Mouse (Mus musculus): ENCODE results near the gene Dupd1. TPM values are rescaled to one million over a fixed set of nuclear protein-coding genes. Genes with fewer than 3 reads are reported as not detected.

The Dupd1 gene
- polyA plus RNA-seq, 1 experiment from 2014 or later: not detected

DNA sequence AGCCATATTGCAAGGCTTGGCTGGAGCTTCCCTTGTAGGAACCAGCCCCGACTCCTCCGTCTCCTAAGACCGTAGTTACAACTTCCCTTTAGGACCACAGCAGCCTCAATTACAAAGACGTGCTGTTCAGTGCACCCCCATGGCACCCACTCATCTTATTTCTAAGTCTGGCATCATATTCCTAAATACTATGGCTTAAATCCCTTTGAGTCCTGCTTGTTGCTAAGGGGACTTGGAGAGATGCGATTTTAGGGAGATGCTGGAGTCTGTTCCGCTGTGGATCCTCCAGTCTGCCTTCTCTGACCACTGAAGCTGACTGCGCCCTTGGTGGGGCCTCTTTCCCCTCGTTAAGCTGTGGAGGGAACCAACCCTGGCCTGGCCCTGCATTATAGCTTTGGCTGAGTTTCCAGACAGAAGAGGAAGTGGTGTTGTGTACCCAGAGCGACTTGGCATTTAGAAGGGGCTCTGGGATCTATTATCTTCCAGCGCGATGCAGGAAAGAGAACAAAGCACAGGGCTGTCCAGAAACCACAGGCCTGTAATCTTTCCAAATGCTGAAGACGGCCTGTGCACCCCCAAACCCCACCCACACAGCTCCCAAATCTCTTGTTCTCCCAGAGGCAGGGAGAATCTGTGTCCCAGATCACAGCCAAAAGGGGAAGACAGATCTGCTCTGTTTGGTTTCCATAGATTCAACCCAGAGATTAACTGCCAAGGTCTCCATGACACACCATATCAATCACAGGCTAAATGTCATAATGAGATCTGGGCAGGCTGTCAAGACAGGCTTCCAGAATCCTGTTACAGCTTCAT, 7.4 kb downstream of the Dupd1 start:
- DNase-seq (ENCODE audit: low spot score): no peak
- no peaks in the 10 kb centered on the region for H3K9me3 ChIP-seq (ENCODE audit: control insufficient read depth, low read length)
- H3K27ac ChIP-seq (ENCODE audit: low read depth, low read length): no peak overlapping the region
- H3K4me3 ChIP-seq (ENCODE audit: low read depth, low read length): no peak overlapping the region
- H3K27me3 ChIP-seq (ENCODE audit: control insufficient read depth, insufficient read depth, low read length): no peaks in the 10 kb centered on the region
- H3K36me3 ChIP-seq (ENCODE audit: control insufficient read depth, insufficient read depth, low read length): no peaks in the 10 kb centered on the region
- WGBS: 71% methylated on average over 12 of the region's 12 CpGs
- H3K9ac ChIP-seq (ENCODE audit: low read depth, low read length): no peak overlapping the region
- no peak for ATAC-seq (ENCODE audit: low FRiP score)
- no peak overlapping the region for H3K4me2 ChIP-seq (replicated peaks; ENCODE audit: low read depth, low read length)
- no peaks in the 10 kb centered on the region for H3K4me1 ChIP-seq (replicated peaks; ENCODE audit: control insufficient read depth, insufficient read depth, low read length)

- H3K4me1 ChIP-seq (replicated peaks; ENCODE audit: control insufficient read depth, insufficient read depth, low read length): no peaks in the 10 kb centered on the region
- H3K9me3 ChIP-seq (ENCODE audit: control insufficient read depth, low read length): no peaks in the 10 kb centered on the region
- H3K27me3 ChIP-seq (ENCODE audit: control insufficient read depth, insufficient read depth, low read length): no peaks in the 10 kb centered on the region
- no peak overlapping the region for H3K9ac ChIP-seq (ENCODE audit: low read depth, low read length)
- H3K27ac ChIP-seq (ENCODE audit: low read depth, low read length): no peak overlapping the region
- no peak for ATAC-seq (ENCODE audit: low FRiP score)
- H3K4me3 ChIP-seq (ENCODE audit: low read depth, low read length): no peak overlapping the region
- no peak overlapping the region for H3K4me2 ChIP-seq (replicated peaks; ENCODE audit: low read depth, low read length)
- no peak for DNase-seq (ENCODE audit: low spot score)
- no peaks in the 10 kb centered on the region for H3K36me3 ChIP-seq (ENCODE audit: control insufficient read depth, insufficient read depth, low read length)
- WGBS: 85% methylated on average over 2 of the region's 2 CpGs
These were observed 8.9 kb downstream of the Dupd1 start for GRCm38 (mm10) chr14:21705462-21705861.

DNA sequence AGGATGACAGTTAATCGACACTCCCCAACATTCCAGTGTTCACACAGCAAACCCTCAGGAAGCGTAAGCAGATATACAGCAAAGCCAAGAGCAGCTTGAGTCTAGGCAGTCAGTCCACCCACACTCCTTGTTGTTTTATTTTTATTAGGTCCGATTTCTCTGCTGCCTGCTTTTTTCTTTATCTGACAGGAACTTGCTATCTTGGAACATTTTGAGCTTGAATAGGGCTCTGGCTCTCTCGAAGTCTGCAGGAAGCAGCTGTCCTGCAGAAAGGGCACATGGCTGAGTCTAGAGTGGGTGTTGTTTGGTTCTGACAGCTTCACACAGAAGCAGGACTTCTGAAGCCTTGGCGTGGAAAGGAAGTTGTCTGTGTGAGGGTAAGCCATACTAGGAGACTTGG, 11.1 kb downstream of the Dupd1 start:
- Histone ChIP-seq H3K4me3 (ENCODE audit: low read depth, low read length) (no peak overlapping the region), H3K27me3 (ENCODE audit: control insufficient read depth, insufficient read depth, low read length) (no peaks in the 10 kb centered on the region), H3K27ac (ENCODE audit: low read depth, low read length) (no peak overlapping the region), H3K36me3 (ENCODE audit: control insufficient read depth, insufficient read depth, low read length) (no peaks in the 10 kb centered on the region), H3K9me3 (ENCODE audit: control insufficient read depth, low read length) (no peaks in the 10 kb centered on the region), H3K9ac (ENCODE audit: low read depth, low read length) (no peak overlapping the region), H3K4me1 (replicated peaks; ENCODE audit: control insufficient read depth, insufficient read depth, low read length) (no peaks in the 10 kb centered on the region), H3K4me2 (replicated peaks; ENCODE audit: low read depth, low read length) (no peak overlapping the region)
- ATAC-seq (ENCODE audit: low FRiP score) (no peak), DNase-seq (ENCODE audit: low spot score) (no peak)
- 76% methylated on average over 5 of the region's 5 CpGs for WGBS

DNA sequence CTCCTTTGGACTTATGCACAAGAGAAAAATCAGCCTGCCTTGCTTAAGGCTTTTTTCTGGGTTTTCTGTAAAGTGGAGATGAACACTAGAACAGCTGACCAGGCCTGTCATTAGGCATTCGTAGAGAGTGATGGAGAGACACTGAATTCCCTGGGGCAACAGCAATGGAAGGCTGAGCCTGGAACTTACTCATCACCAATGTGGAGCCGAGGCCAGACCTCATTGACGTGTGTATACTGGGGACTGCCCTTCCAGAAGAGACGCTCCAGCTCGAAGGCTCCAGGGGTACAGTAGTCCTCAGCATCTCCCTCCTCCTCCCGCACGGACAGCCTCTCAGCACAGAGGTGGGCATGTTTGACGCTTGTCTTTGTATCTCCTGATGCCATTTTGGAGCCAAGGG, 11.7 kb downstream of the Dupd1 start:
- no peaks in the 10 kb centered on the region for H3K9me3 ChIP-seq (ENCODE audit: control insufficient read depth, low read length)
- no peaks in the 10 kb centered on the region for H3K36me3 ChIP-seq (ENCODE audit: control insufficient read depth, insufficient read depth, low read length)
- WGBS: 90% methylated on average over 8 of the region's 8 CpGs
- no peak overlapping the region for H3K9ac ChIP-seq (ENCODE audit: low read depth, low read length)
- no peaks in the 10 kb centered on the region for H3K4me1 ChIP-seq (replicated peaks; ENCODE audit: control insufficient read depth, insufficient read depth, low read length)
- no peak overlapping the region for H3K4me2 ChIP-seq (replicated peaks; ENCODE audit: low read depth, low read length)
- no peak overlapping the region for H3K27ac ChIP-seq (ENCODE audit: low read depth, low read length)
- no peak overlapping the region for H3K4me3 ChIP-seq (ENCODE audit: low read depth, low read length)
- ATAC-seq (ENCODE audit: low FRiP score): no peak
- DNase-seq (ENCODE audit: low spot score): no peak
- no peaks in the 10 kb centered on the region for H3K27me3 ChIP-seq (ENCODE audit: control insufficient read depth, insufficient read depth, low read length)

DNA sequence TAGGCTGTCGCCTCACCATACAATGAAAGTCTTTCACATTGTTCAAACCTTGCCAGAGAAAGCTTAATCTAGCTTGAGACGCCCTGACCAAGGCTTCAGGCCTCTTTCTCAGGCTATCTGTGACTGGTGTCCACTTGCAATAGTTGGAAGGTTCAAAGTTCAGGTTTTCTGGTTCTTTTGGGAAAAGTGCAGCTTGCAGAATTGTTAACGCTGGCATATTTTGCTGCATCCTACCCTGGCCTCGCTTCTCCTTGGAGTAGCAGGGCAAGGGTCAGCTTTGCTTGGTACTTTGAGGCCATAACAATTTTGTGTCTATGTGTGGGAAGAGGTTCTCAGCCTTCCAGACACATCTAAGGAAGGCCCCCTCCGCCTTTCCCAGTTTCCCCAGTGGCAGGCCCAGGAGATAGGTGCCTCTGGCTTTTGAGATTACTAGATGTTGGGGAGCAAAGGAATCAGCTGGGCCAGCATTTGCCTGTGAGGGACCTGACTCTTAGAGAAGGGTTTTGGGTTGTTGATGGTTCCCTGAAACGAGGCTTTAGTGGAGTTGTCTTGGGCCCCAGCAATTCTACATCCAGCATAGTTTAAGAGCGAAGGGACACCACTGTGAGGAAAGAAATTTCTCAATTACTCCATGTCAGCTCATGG, 18.1 kb downstream of the Dupd1 start:
- Histone ChIP-seq H3K27ac (ENCODE audit: low read depth, low read length) (no peak overlapping the region), H3K9me3 (ENCODE audit: control insufficient read depth, low read length) (no peaks in the 10 kb centered on the region), H3K27me3 (ENCODE audit: control insufficient read depth, insufficient read depth, low read length) (no peaks in the 10 kb centered on the region), H3K9ac (ENCODE audit: low read depth, low read length) (no peak overlapping the region), H3K4me2 (replicated peaks; ENCODE audit: low read depth, low read length) (no peak overlapping the region), H3K4me3 (ENCODE audit: low read depth, low read length) (no peak overlapping the region), H3K4me1 (replicated peaks; ENCODE audit: control insufficient read depth, insufficient read depth, low read length) (no peaks in the 10 kb centered on the region), H3K36me3 (ENCODE audit: control insufficient read depth, insufficient read depth, low read length) (no peaks in the 10 kb centered on the region)
- WGBS: 81% methylated on average over 7 of the region's 7 CpGs
- no peak for DNase-seq (ENCODE audit: low spot score)
- no peak for ATAC-seq (ENCODE audit: low FRiP score)

GRCm38 (mm10) chr14:21695020-21695419, 19.4 kb downstream of the Dupd1 start:
- H3K9ac ChIP-seq (ENCODE audit: low read depth, low read length): no peak overlapping the region
- DNase-seq (ENCODE audit: low spot score) (no peak), ATAC-seq (ENCODE audit: low FRiP score) (no peak)
- no peak overlapping the region for H3K27ac ChIP-seq (ENCODE audit: low read depth, low read length)
- H3K4me1 ChIP-seq (replicated peaks; ENCODE audit: control insufficient read depth, insufficient read depth, low read length): no peaks in the 10 kb centered on the region
- no peaks in the 10 kb centered on the region for H3K36me3 ChIP-seq (ENCODE audit: control insufficient read depth, insufficient read depth, low read length)
- no peaks in the 10 kb centered on the region for H3K27me3 ChIP-seq (ENCODE audit: control insufficient read depth, insufficient read depth, low read length)
- H3K4me2 ChIP-seq (replicated peaks; ENCODE audit: low read depth, low read length): no peak overlapping the region
- 72% methylated on average over 6 of the region's 6 CpGs for WGBS
- H3K9me3 ChIP-seq (ENCODE audit: control insufficient read depth, low read length): no peaks in the 10 kb centered on the region
- no peak overlapping the region for H3K4me3 ChIP-seq (ENCODE audit: low read depth, low read length)

DNA sequence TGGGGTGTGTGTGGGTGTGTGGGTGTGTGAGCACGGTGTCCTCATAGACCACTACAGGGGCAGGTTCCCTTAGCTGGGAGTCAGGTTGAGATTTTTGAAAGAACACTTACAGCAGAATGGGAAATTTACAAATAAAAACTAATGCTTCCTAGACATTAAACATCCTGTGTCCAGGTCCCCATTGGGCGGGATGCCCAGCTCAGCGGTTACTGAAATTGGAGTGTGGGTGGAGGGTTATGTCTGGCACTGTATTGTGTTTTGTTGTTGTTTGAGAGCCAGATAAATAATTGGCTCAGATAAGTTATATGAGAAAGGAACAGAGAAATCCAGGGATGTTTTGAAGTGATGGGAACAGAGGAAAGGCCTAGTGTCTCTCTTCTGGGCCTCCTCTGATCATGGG, 23.3 kb downstream of the Dupd1 start:
- no peak overlapping the region for H3K4me3 ChIP-seq (ENCODE audit: low read depth, low read length)
- no peaks in the 10 kb centered on the region for H3K9me3 ChIP-seq (ENCODE audit: control insufficient read depth, low read length)
- H3K4me1 ChIP-seq (replicated peaks; ENCODE audit: control insufficient read depth, insufficient read depth, low read length): 0 out of 2 replicates have a peak, but pooled peaks cover 2% of the 10 kb centered on the region
- no peaks in the 10 kb centered on the region for H3K36me3 ChIP-seq (ENCODE audit: control insufficient read depth, insufficient read depth, low read length)
- ATAC-seq (ENCODE audit: low FRiP score): no peak
- no peak overlapping the region for H3K4me2 ChIP-seq (replicated peaks; ENCODE audit: low read depth, low read length)
- H3K27ac ChIP-seq (ENCODE audit: low read depth, low read length): no peak overlapping the region
- WGBS: 89% methylated on average over 3 of the region's 3 CpGs
- H3K27me3 ChIP-seq (ENCODE audit: control insufficient read depth, insufficient read depth, low read length): no peaks in the 10 kb centered on the region
- DNase-seq (ENCODE audit: low spot score): no peak
- H3K9ac ChIP-seq (ENCODE audit: low read depth, low read length): no peak overlapping the region

- DNase-seq (ENCODE audit: low spot score): peak; percentile 55
- Histone ChIP-seq H3K36me3 (ENCODE audit: control insufficient read depth, insufficient read depth, low read length) (no peaks in the 10 kb centered on the region), H3K9ac (ENCODE audit: low read depth, low read length) (0 out of 2 replicates have a peak overlapping the region, but pooled peaks have one; percentile 11), H3K4me1 (replicated peaks; ENCODE audit: control insufficient read depth, insufficient read depth, low read length) (0 out of 2 replicates have a peak, but pooled peaks cover 3% of the 10 kb centered on the region), H3K9me3 (ENCODE audit: control insufficient read depth, low read length) (no peaks in the 10 kb centered on the region), H3K27me3 (ENCODE audit: control insufficient read depth, insufficient read depth, low read length) (no peaks in the 10 kb centered on the region), H3K4me2 (replicated peaks; ENCODE audit: low read depth, low read length) (peak overlapping the region; percentile 48), H3K27ac (ENCODE audit: low read depth, low read length) (no peak overlapping the region), H3K4me3 (ENCODE audit: low read depth, low read length) (peak overlapping the region; percentile 23)
- 0 out of 2 replicates have a peak, but pooled peaks have one; percentile 25 for ATAC-seq (ENCODE audit: low FRiP score)
- 8% methylated on average over 48 of the region's 49 CpGs for WGBS
These were observed 27.7 kb downstream of the Dupd1 start for GRCm38 (mm10) chr14:21686376-21687279.

Measured in hindbrain, embryonic 11.5 days (tissue).